Mouse (Mus musculus) megakaryocyte, embryonic 14.5 days (primary cell): ENCODE measurements around the gene Mtf1.

Experiments used
- FLI1 ChIP-seq: IDR thresholded peaks from 2 replicates; pipeline ENCODE4 v1.6.1; 2012; ENCODE audit warnings: low read length, inconsistent platforms, mixed read lengths
- GATA1 ChIP-seq: IDR thresholded peaks from 3 replicates; pipeline ENCODE4 v1.6.1; 2012; ENCODE audit warnings: mixed read lengths, low read length, inconsistent platforms, borderline replicate concordance

GRCm38 (mm10) chr4:124810056-124810455 lies 8.2 kb downstream of the Mtf1 start:
- TF ChIP-seq GATA1, result no peak
- no peak for TF ChIP-seq FLI1
